In genomic region chr1:182481138-182481537, GRCm38 (mm10) we compare ENCODE assay signal across 23 mouse cellular contexts.
"Had no signal": no experiment of that assay in that cellular context is flagged by ENCODE, and none has a peak within 500 bp of the region (broad histone marks: within the 10 kb centered on the region; RNA-seq: fewer than 3 reads in every experiment).

No protein-coding gene starts in this region.

- H3K27ac ChIP-seq: gastrocnemius, adult 2 months; heart, embryonic 10.5 days; hindbrain, embryonic 10.5 days; hindbrain, embryonic 12.5 days; hindbrain, embryonic 14.5 days; intestine, embryonic 15.5 days; left cerebral cortex, adult 2 months; limb, embryonic 10.5 days; limb, embryonic 12.5 days; liver, embryonic 13.5 days had no signal

- H3K9ac ChIP-seq: heart, embryonic 12.5 days; hindbrain, embryonic 12.5 days; hindbrain, embryonic 14.5 days; intestine, embryonic 15.5 days; limb, embryonic 12.5 days; liver, embryonic 13.5 days had no signal

- DNase-seq: gastrocnemius, adult 2 months; gastrocnemius, postnatal 10 days; gastrocnemius, postnatal 25 days; heart, adult 18-20 months; heart, postnatal 10 days; heart, postnatal 4 days; liver; liver, embryonic 13.5 days had no signal

- H3K4me3 ChIP-seq: gastrocnemius, adult 2 months; heart, embryonic 10.5 days; heart, embryonic 12.5 days; hindbrain, embryonic 10.5 days; hindbrain, embryonic 12.5 days; intestine, embryonic 15.5 days; layer of hippocampus, adult 2 months; left cerebral cortex, adult 2 months; limb, embryonic 10.5 days; limb, embryonic 12.5 days; liver, embryonic 13.5 days had no signal

- H3K9me3 ChIP-seq: heart, embryonic 10.5 days; heart, embryonic 12.5 days; hindbrain, embryonic 10.5 days; hindbrain, embryonic 12.5 days; intestine, embryonic 15.5 days; limb, embryonic 10.5 days; limb, embryonic 12.5 days; liver, embryonic 13.5 days had no signal

- ATAC-seq: forebrain, embryonic 16.5 days; hindbrain, embryonic 16.5 days; inflammation-experienced regulatory T-cells, adult 6 months; intestine, embryonic 15.5 days; intestine, postnatal 0 days had no signal

- H3K4me1 ChIP-seq: hindbrain, embryonic 10.5 days; hindbrain, embryonic 12.5 days; limb, embryonic 10.5 days; limb, embryonic 12.5 days had no signal

- H3K4me2 ChIP-seq: heart, embryonic 12.5 days; hindbrain, embryonic 12.5 days; hindbrain, embryonic 14.5 days; intestine, embryonic 15.5 days; limb, embryonic 12.5 days; liver, embryonic 11.5 days; liver, embryonic 13.5 days had no signal

- H3K27me3 ChIP-seq: heart, embryonic 12.5 days; hindbrain, embryonic 12.5 days; intestine, embryonic 15.5 days; limb, embryonic 12.5 days; liver, embryonic 13.5 days had no signal
